Mouse (Mus musculus) A20 (cell line): ENCODE results near the gene Dync2li1.

ENCODE experiments used
- DNase-seq: peaks from one replicate; pipeline ENCODE4 v3.0.0-alpha.2; 2011; ENCODE audit warnings: low read depth, low spot score

Dync2li1 gene

GRCm38 (mm10) chr17:84684284-84684683 is 58.0 kb downstream of the Dync2li1 start:
- DNase-seq = no peak

GRCm38 (mm10) chr17:84685286-84685685 is 59.0 kb downstream of the Dync2li1 start:
- no peak for DNase-seq

- DNase-seq = no peak
These were observed 61.7 kb downstream of the Dync2li1 start for GRCm38 (mm10) chr17:84687994-84688393.

- no peak for DNase-seq
These were observed 62.5 kb downstream of the Dync2li1 start for GRCm38 (mm10) chr17:84688834-84689233.

- no peak for DNase-seq
These were observed 63.0 kb downstream of the Dync2li1 start for GRCm38 (mm10) chr17:84689316-84689715.

GRCm38 (mm10) chr17:84690111-84690510 is 63.8 kb downstream of the Dync2li1 start:
- no peak for DNase-seq

- DNase-seq = no peak
These were observed 67.4 kb downstream of the Dync2li1 start for GRCm38 (mm10) chr17:84693741-84694140.

GRCm38 (mm10) chr17:84696537-84696936 is 70.2 kb downstream of the Dync2li1 start:
- DNase-seq = no peak

- peak; percentile 56 for DNase-seq
These were observed 72.4 kb downstream of the Dync2li1 start for GRCm38 (mm10) chr17:84698727-84699126.
